Mouse (Mus musculus) hindbrain, embryonic 16.5 days (tissue): ENCODE measurements around the gene Ezr. TPM values are rescaled to one million over a fixed set of nuclear protein-coding genes. Genes with fewer than 3 reads are reported as not detected.
"Not testable (repeated sequence)": the region's sequence is repeated elsewhere in the genome, so short reads cannot be mapped to it uniquely, and the experiment has no call there.

Experiments used
- ATAC-seq: fragments of 200-750 bp; cut with Nextera tagmentation; 2 replicates; pipeline ENCODE4 v1.8.0; 2017; ENCODE audit warnings: moderate TSS enrichment, moderate library complexity
- H3K27ac ChIP-seq: fragments of 300-500 bp; sonication (generic); 2 replicates; pipeline ENCODE4 v1.5.1; 2014; ENCODE audit warnings: low read depth, mild to moderate bottlenecking, control low read depth, low read length, moderate library complexity
- H3K27me3 ChIP-seq: fragments of 300-500 bp; sonication (generic); replicated peaks from 2 replicates; pipeline ENCODE4 v1.6.1; 2014; ENCODE audit warnings: low read length; ENCODE audit not compliant: control insufficient read depth, insufficient read depth
- H3K36me3 ChIP-seq: fragments of 300-500 bp; sonication (generic); 2 replicates; pipeline ENCODE4 v1.6.1; 2014; ENCODE audit warnings: mild to moderate bottlenecking, low read length, moderate library complexity, mixed read lengths; ENCODE audit not compliant: control insufficient read depth, insufficient read depth
- H3K4me1 ChIP-seq: fragments of 300-500 bp; sonication (generic); 2 replicates; pipeline ENCODE4 v1.6.1; 2014; ENCODE audit warnings: low read depth, low read length; ENCODE audit not compliant: control insufficient read depth, insufficient read depth
- H3K4me2 ChIP-seq: fragments of 300-500 bp; sonication (generic); 2 replicates; pipeline ENCODE4 v1.6.1; 2014; ENCODE audit warnings: mild to moderate bottlenecking, low read length, control low read depth, moderate library complexity
- H3K4me3 ChIP-seq: fragments of 300-500 bp; sonication (generic); 2 replicates; pipeline ENCODE4 v1.5.1; 2014; ENCODE audit warnings: mild to moderate bottlenecking, low read length, control low read depth, moderate library complexity
- H3K9ac ChIP-seq: fragments of 300-500 bp; sonication (generic); 2 replicates; pipeline ENCODE4 v1.6.1; 2014; ENCODE audit warnings: low read depth, mild to moderate bottlenecking, control low read depth, low read length, moderate library complexity
- H3K9me3 ChIP-seq: fragments of 300-500 bp; sonication (generic); 2 replicates; pipeline ENCODE4 v1.6.1; 2014; ENCODE audit warnings: mild to moderate bottlenecking, low read length, moderate library complexity; ENCODE audit not compliant: control insufficient read depth
- WGBS: fragments of 180-500 bp; shearing (Covaris S2); extraction: QIAGEN DNeasy Blood & Tissue Kit; methylation state at CpG from one replicate; pipeline ENCODE4 v1.1.7; 2014; 5-methylcytosine and 5-hydroxymethylcytosine counted together
- polyA plus RNA-seq: library from polyadenylated mRNA; unstranded; fragments of >200 nt; fragmentation: Nextera tagmentation; extraction: Ambion mirVana; gene quantifications from 2 replicates; pipeline ENCODE4 v1.2.1, GENCODE M21; 2015

The Ezr gene
- polyA plus RNA-seq, 1 experiment from 2014 or later, result 69.9 TPM

GRCm38 (mm10) chr17:6713944-6714343 is 68.6 kb downstream of the Ezr start:
- not testable (repeated sequence) for ATAC-seq, H3K4me3 ChIP-seq, H3K4me1 ChIP-seq, H3K27ac ChIP-seq, H3K9me3 ChIP-seq, H3K36me3 ChIP-seq, H3K27me3 ChIP-seq, H3K4me2 ChIP-seq, H3K9ac ChIP-seq
- WGBS, result 82% methylated on average over 7 of the region's 8 CpGs

- H3K4me2 ChIP-seq, result not testable (repeated sequence)
- WGBS, result 82% methylated on average over 2 of the region's 2 CpGs
Measured at GRCm38 (mm10) chr17:6713483-6713882, 69.1 kb downstream of the Ezr start.

GRCm38 (mm10) chr17:6708194-6708593 is 74.4 kb downstream of the Ezr start:
- H3K4me1 ChIP-seq, H3K4me2 ChIP-seq, H3K27ac ChIP-seq, H3K4me3 ChIP-seq, H3K9me3 ChIP-seq, ATAC-seq, H3K9ac ChIP-seq, H3K36me3 ChIP-seq, H3K27me3 ChIP-seq: not testable (repeated sequence)
- 73% methylated on average over 2 of the region's 2 CpGs for WGBS

More at GRCm38 (mm10) chr17:6713483-6713882, 69.1 kb downstream of the Ezr start:
- not testable (repeated sequence) for H3K4me1 ChIP-seq, H3K36me3 ChIP-seq, ATAC-seq, H3K4me3 ChIP-seq, H3K27ac ChIP-seq, H3K9ac ChIP-seq, H3K9me3 ChIP-seq, H3K27me3 ChIP-seq

GRCm38 (mm10) chr17:6707422-6707821 is 75.2 kb downstream of the Ezr start:
- not testable (repeated sequence) for H3K27ac ChIP-seq, H3K36me3 ChIP-seq, ATAC-seq, H3K9ac ChIP-seq, H3K9me3 ChIP-seq, H3K4me1 ChIP-seq, H3K27me3 ChIP-seq, H3K4me3 ChIP-seq, H3K4me2 ChIP-seq
- 96% methylated on average over 5 of the region's 5 CpGs for WGBS

DNA sequence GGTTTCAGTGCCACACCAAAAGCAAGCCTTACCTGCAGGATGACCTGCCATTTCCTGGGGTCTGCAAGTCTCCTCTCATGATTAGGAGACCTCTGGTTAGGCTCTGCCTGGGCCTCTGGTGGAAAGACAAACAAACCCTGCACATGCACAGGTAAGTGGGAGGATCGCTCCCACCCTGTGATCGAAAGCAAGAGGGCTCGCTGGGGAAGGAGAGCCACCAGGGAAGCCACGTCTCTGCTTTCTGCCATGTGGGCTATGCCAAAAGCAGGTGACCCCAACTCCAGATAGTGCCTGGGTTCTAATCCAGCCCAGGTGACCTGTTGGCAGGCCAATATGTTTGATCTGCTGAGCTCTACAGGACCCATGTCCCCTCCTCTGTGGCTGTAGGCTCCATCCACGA is 76.1 kb downstream of the Ezr start:
- WGBS, result 93% methylated on average over 5 of the region's 5 CpGs
- not testable (repeated sequence) for ATAC-seq

GRCm38 (mm10) chr17:6703381-6704270 is 79.0 kb downstream of the Ezr start:
- ATAC-seq, result peak; percentile 81
- not testable (repeated sequence) for H3K27ac ChIP-seq
- 35% methylated on average over 7 of the region's 9 CpGs for WGBS

More for the DNA sequence above, 76.1 kb downstream of the Ezr start:
- H3K9ac ChIP-seq, H3K36me3 ChIP-seq, H3K4me3 ChIP-seq, H3K4me2 ChIP-seq, H3K4me1 ChIP-seq, H3K9me3 ChIP-seq, H3K27ac ChIP-seq, H3K27me3 ChIP-seq: not testable (repeated sequence)

GRCm38 (mm10) chr17:6702625-6703221 is 79.9 kb downstream of the Ezr start:
- H3K27me3 ChIP-seq, H3K9ac ChIP-seq, H3K9me3 ChIP-seq, H3K4me1 ChIP-seq, H3K4me2 ChIP-seq, H3K27ac ChIP-seq, H3K4me3 ChIP-seq, H3K36me3 ChIP-seq: not testable (repeated sequence)
- ATAC-seq, result peak; percentile 31; the same call in 1 of the 2 replicates
- WGBS, result 45% methylated on average over 2 of the region's 8 CpGs

More at GRCm38 (mm10) chr17:6703381-6704270, 79.0 kb downstream of the Ezr start:
- not testable (repeated sequence) for H3K4me2 ChIP-seq, H3K4me3 ChIP-seq, H3K36me3 ChIP-seq, H3K27me3 ChIP-seq, H3K9me3 ChIP-seq, H3K4me1 ChIP-seq, H3K9ac ChIP-seq

DNA sequence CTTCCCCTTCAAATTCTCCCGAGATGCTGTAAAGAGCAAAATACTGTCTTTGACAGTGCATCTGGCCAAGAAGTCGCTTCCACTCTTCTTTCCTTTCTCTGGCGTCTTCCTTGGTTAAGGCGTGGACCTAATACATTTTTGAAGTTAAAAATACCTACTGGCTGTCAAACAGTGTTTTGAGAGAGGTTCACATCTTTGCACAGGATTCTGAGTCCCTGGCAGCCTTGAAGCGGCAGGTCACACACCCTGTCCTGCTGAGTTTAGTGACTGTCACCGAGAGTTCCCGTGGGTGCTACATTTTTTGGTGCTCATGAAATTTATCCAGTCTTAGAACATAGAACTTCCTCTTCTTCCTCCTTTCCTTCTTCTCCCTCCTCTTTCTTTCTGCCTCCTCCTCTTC is 82.5 kb downstream of the Ezr start:
- H3K4me1 ChIP-seq, H3K9ac ChIP-seq, H3K27me3 ChIP-seq, H3K4me3 ChIP-seq, H3K9me3 ChIP-seq, ATAC-seq, H3K36me3 ChIP-seq, H3K4me2 ChIP-seq, H3K27ac ChIP-seq: not testable (repeated sequence)
- 78% methylated on average over 4 of the region's 7 CpGs for WGBS

GRCm38 (mm10) chr17:6699502-6699901 is 83.1 kb downstream of the Ezr start:
- H3K4me2 ChIP-seq, result not testable (repeated sequence)

More at GRCm38 (mm10) chr17:6699502-6699901, 83.1 kb downstream of the Ezr start:
- H3K27me3 ChIP-seq, H3K27ac ChIP-seq, H3K36me3 ChIP-seq, H3K9me3 ChIP-seq, H3K4me1 ChIP-seq, ATAC-seq, H3K9ac ChIP-seq, H3K4me3 ChIP-seq: not testable (repeated sequence)
- 95% methylated on average over 8 of the region's 9 CpGs for WGBS
